Mouse (Mus musculus) spleen, adult 2 months (tissue): ENCODE measurements around the gene Selenov.

Experiments used
- CTCF ChIP-seq: fragments of 200-500 bp; IDR thresholded peaks from 2 replicates; pipeline ENCODE4 v1.5.1; 2011; ENCODE audit warnings: mild to moderate bottlenecking, inconsistent platforms; ENCODE audit not compliant: insufficient read depth, insufficient read length, insufficient replicate concordance; ENCODE audit errors: extremely low read depth
- POLR2A ChIP-seq: fragments of 200-500 bp; IDR thresholded peaks from 2 replicates; pipeline ENCODE4 v1.6.1; 2011; ENCODE audit warnings: low read depth, low read length, inconsistent platforms

- TF ChIP-seq CTCF (no peak), POLR2A (no peak)
Observed at GRCm38 (mm10) chr7:28265391-28265790, 25.6 kb downstream of the Selenov start.
